Mouse (Mus musculus) lung, adult 2 months (tissue): Measurements from ENCODE around the gene Prkca.

Experiments used
- CTCF ChIP-seq: fragments of 200-500 bp; IDR thresholded peaks from 2 replicates; pipeline ENCODE4 v1.5.1; 2011; ENCODE audit warnings: mild to moderate bottlenecking, low read length, control low read depth; ENCODE audit not compliant: insufficient read depth
- POLR2A ChIP-seq: fragments of 200-500 bp; IDR thresholded peaks from 2 replicates; pipeline ENCODE4 v1.6.1; 2011; ENCODE audit warnings: low read depth, mild to moderate bottlenecking, control low read depth, low read length, borderline replicate concordance; ENCODE audit errors: extremely low read depth

GRCm38 (mm10) chr11:108160056-108160455 lies 183.7 kb downstream of the Prkca start:
- TF ChIP-seq POLR2A (no peak), CTCF (no peak)
